14 mouse cellular contexts compared by ENCODE assay signal in genomic region chr2:13233902-13234301, GRCm38 (mm10). TPM values are rescaled to one million over a fixed set of nuclear protein-coding genes. Genes with fewer than 3 reads are reported as not detected.
DNase-seq lines count a peak whose midpoint lies in the region; ATAC-seq and TF ChIP-seq lines count a peak whose summit lies in the region.
"Had no signal": no experiment of that assay in that cellular context is flagged by ENCODE, and none has a peak within 500 bp of the region (broad histone marks: within the 10 kb centered on the region; RNA-seq: fewer than 3 reads in every experiment).

No protein-coding gene starts in this region.

- DNase-seq in Muller cell, postnatal 12 days (ENCODE audit: inconsistent ontology term), result peak; percentile 40
- DNase-seq in kidney, postnatal 0 days (ENCODE audit: low spot score), result peak; percentile 84
- no peak for DNase-seq in right cerebral cortex, postnatal 36 days (ENCODE audit: low spot score in 2 of 2)
- DNase-seq: adrenal gland, postnatal 10 days; heart, adult 18-20 months; layer of hippocampus, adult 9-11 months; lung, adult 18-20 months; right cerebral cortex, postnatal 4 days had no signal

- no peak overlapping the region for H3K27ac ChIP-seq in heart, embryonic 13.5 days (replicated peaks)
- no peak overlapping the region for H3K27ac ChIP-seq in heart, embryonic 11.5 days (ENCODE audit: low read depth, low read length)
- no peak overlapping the region for H3K27ac ChIP-seq in kidney, postnatal 0 days
- H3K27ac ChIP-seq in neural tube, embryonic 14.5 days (ENCODE audit: low read depth, low read length), result no peak overlapping the region
- no peak overlapping the region for H3K27ac ChIP-seq in intestine, embryonic 15.5 days

- no peaks in the 10 kb centered on the region for H3K9me3 ChIP-seq in heart, embryonic 13.5 days
- H3K9me3 ChIP-seq in heart, embryonic 11.5 days (replicated peaks; ENCODE audit: control insufficient read depth, low read length), result no peaks in the 10 kb centered on the region
- H3K9me3 ChIP-seq in kidney, postnatal 0 days (replicated peaks; ENCODE audit: low read length), result no peaks in the 10 kb centered on the region
- H3K9me3 ChIP-seq in neural tube, embryonic 14.5 days (ENCODE audit: control insufficient read depth, low read length), result no peaks in the 10 kb centered on the region
- no peaks in the 10 kb centered on the region for H3K9me3 ChIP-seq in intestine, embryonic 15.5 days

- TF ChIP-seq CTCF in kidney, postnatal 0 days (IDR thresholded peaks at IDR 0.05; ENCODE audit: low read depth), result no peak

- peaks cover 35% of the 10 kb centered on the region for H3K4me1 ChIP-seq in heart, embryonic 13.5 days
- peaks cover 17% of the 10 kb centered on the region for H3K4me1 ChIP-seq in heart, embryonic 11.5 days (ENCODE audit: control insufficient read depth, insufficient read depth, low read length)
- H3K4me1 ChIP-seq in kidney, postnatal 0 days (replicated peaks; ENCODE audit: insufficient read depth, low read length), result peaks cover 11% of the 10 kb centered on the region
- H3K4me1 ChIP-seq in neural tube, embryonic 14.5 days (ENCODE audit: control insufficient read depth, insufficient read depth, low read length), result peaks cover 5% of the 10 kb centered on the region; the same call in 1 of the 2 replicates
- H3K4me1 ChIP-seq in intestine, embryonic 15.5 days (replicated peaks), result no peaks in the 10 kb centered on the region

- H3K36me3 ChIP-seq in heart, embryonic 13.5 days, result peaks cover 25% of the 10 kb centered on the region
- H3K36me3 ChIP-seq in heart, embryonic 11.5 days (ENCODE audit: control insufficient read depth, insufficient read depth, low read length), result no peaks in the 10 kb centered on the region
- H3K36me3 ChIP-seq in kidney, postnatal 0 days (ENCODE audit: insufficient read depth, low read length), result no peaks in the 10 kb centered on the region
- no peaks in the 10 kb centered on the region for H3K36me3 ChIP-seq in neural tube, embryonic 14.5 days (ENCODE audit: control insufficient read depth, insufficient read depth, low read length)
- H3K36me3 ChIP-seq in intestine, embryonic 15.5 days, result no peaks in the 10 kb centered on the region

- H3K4me3 ChIP-seq in heart, embryonic 13.5 days, result no peak overlapping the region
- H3K4me3 ChIP-seq in heart, embryonic 11.5 days (ENCODE audit: low read depth, low read length), result no peak overlapping the region
- no peak overlapping the region for H3K4me3 ChIP-seq in kidney, postnatal 0 days (replicated peaks; ENCODE audit: low read depth, low read length)
- no peak overlapping the region for H3K4me3 ChIP-seq in neural tube, embryonic 14.5 days (ENCODE audit: low read depth, low read length)
- no peak overlapping the region for H3K4me3 ChIP-seq in intestine, embryonic 15.5 days (replicated peaks)
- H3K4me3 ChIP-seq: myocyte had no signal

- H3K27me3 ChIP-seq in heart, embryonic 13.5 days (replicated peaks), result no peaks in the 10 kb centered on the region
- H3K27me3 ChIP-seq in heart, embryonic 11.5 days (ENCODE audit: control insufficient read depth, insufficient read depth, low read length), result no peaks in the 10 kb centered on the region
- H3K27me3 ChIP-seq in kidney, postnatal 0 days (ENCODE audit: insufficient read depth, low read length), result no peaks in the 10 kb centered on the region
- H3K27me3 ChIP-seq in neural tube, embryonic 14.5 days (ENCODE audit: control insufficient read depth, insufficient read depth, low read length), result no peaks in the 10 kb centered on the region
- no peaks in the 10 kb centered on the region for H3K27me3 ChIP-seq in intestine, embryonic 15.5 days (replicated peaks)

- H3K4me2 ChIP-seq in heart, embryonic 13.5 days, result peak overlapping the region; percentile 5; the same call in 1 of the 2 replicates
- H3K4me2 ChIP-seq in heart, embryonic 11.5 days, result no peak overlapping the region
- H3K4me2 ChIP-seq in kidney, postnatal 0 days (ENCODE audit: low read length), result peak overlapping the region; percentile 7; the same call in 1 of the 2 replicates
- H3K4me2 ChIP-seq in neural tube, embryonic 14.5 days (ENCODE audit: low read depth, low read length), result peak overlapping the region; percentile 20; the same call in 1 of the 2 replicates
- no peak overlapping the region for H3K4me2 ChIP-seq in intestine, embryonic 15.5 days (replicated peaks)

- H3K9ac ChIP-seq in heart, embryonic 13.5 days, result no peak overlapping the region
- no peak overlapping the region for H3K9ac ChIP-seq in heart, embryonic 11.5 days (ENCODE audit: low read depth, low read length)
- H3K9ac ChIP-seq in kidney, postnatal 0 days (ENCODE audit: low read depth, low read length), result no peak overlapping the region
- no peak overlapping the region for H3K9ac ChIP-seq in neural tube, embryonic 14.5 days (replicated peaks; ENCODE audit: low read depth, low read length)
- H3K9ac ChIP-seq in intestine, embryonic 15.5 days, result no peak overlapping the region

- 52% methylated on average over 7 of the region's 7 CpGs for WGBS in heart, embryonic 13.5 days
- WGBS in heart, embryonic 11.5 days (ENCODE audit: insufficient replicate concordance), result 44% methylated on average over 7 of the region's 7 CpGs
- 18% methylated on average over 7 of the region's 7 CpGs for WGBS in kidney, postnatal 0 days
- WGBS in neural tube, embryonic 14.5 days, result 9% methylated on average over 7 of the region's 7 CpGs
- 48% methylated on average over 7 of the region's 7 CpGs for WGBS in intestine, embryonic 15.5 days

- ATAC-seq in heart, embryonic 13.5 days (ENCODE audit: extremely low read depth, insufficient number of reproducible peaks, low FRiP score, low TSS enrichment), result no peak
- no peak for ATAC-seq in heart, embryonic 11.5 days (replicated peaks; ENCODE audit: insufficient number of reproducible peaks, low FRiP score, low TSS enrichment)
- peak; percentile 81 for ATAC-seq in kidney, postnatal 0 days (replicated peaks; ENCODE audit: low FRiP score, low read depth)
- peak; percentile 58 for ATAC-seq in neural tube, embryonic 14.5 days (ENCODE audit: low read depth)
- no peak for ATAC-seq in megakaryocyte, adult 5-6 weeks (ENCODE audit: poor library complexity, severe bottlenecking)
- ATAC-seq in intestine, embryonic 15.5 days, result no peak

RNA-seq across cellular contexts. Expression of gene Rsu1, which starts 37.3 kb away (rescaled TPM):
- polyA plus RNA-seq in heart, embryonic 13.5 days (2015; fragmentation: Nextera tagmentation; extraction: Ambion mirVana), result 134 and 142 TPM in 2 replicates
- polyA plus RNA-seq in heart, embryonic 11.5 days (2014; fragmentation: Nextera tagmentation; extraction: Ambion mirVana), result 142 and 147 TPM in 2 replicates
- 151 and 164 TPM in 2 replicates for polyA plus RNA-seq in kidney, postnatal 0 days (2015; fragmentation: Nextera tagmentation; extraction: Ambion mirVana)
- 61.6 and 65.1 TPM in 2 replicates for polyA plus RNA-seq in neural tube, embryonic 14.5 days (2014; fragmentation: Nextera tagmentation; extraction: Ambion mirVana)
- total RNA-seq in megakaryocyte, adult 5-6 weeks (2015), result 121 and 131 TPM in 2 replicates
- 182 and 188 TPM in 2 replicates for total RNA-seq in megakaryocyte, adult 5-6 weeks (2017)
- polyA plus RNA-seq in intestine, embryonic 15.5 days (2015; fragmentation: Nextera tagmentation; extraction: Ambion mirVana), result 102 and 125 TPM in 2 replicates

Comparison
In these comparisons a context has a peak if more than half of its experiments do, and no peak if none do; other contexts are left out.
1. H3K4me2 ChIP-seq: peak in heart, embryonic 13.5 days (single experiment), kidney, postnatal 0 days (single experiment) and neural tube, embryonic 14.5 days (single experiment); none in heart, embryonic 11.5 days (single experiment) and intestine, embryonic 15.5 days (single experiment).
2. ATAC-seq: peak in kidney, postnatal 0 days (single experiment) and neural tube, embryonic 14.5 days (single experiment); none in heart, embryonic 13.5 days (single experiment), heart, embryonic 11.5 days (single experiment), megakaryocyte, adult 5-6 weeks (single experiment) and intestine, embryonic 15.5 days (single experiment).
3. DNase-seq: peak in Muller cell, postnatal 12 days (single experiment) and kidney, postnatal 0 days (single experiment); none in right cerebral cortex, postnatal 36 days (0 of 2).